Mouse (Mus musculus) intestine, embryonic 14.5 days (tissue): ENCODE data around the gene Nlrc5. TPM values are rescaled to one million over a fixed set of nuclear protein-coding genes. Genes with fewer than 3 reads are reported as not detected.

ENCODE experiments used
- ATAC-seq: fragments of 200-750 bp; cut with Nextera tagmentation; replicated peaks from 2 replicates; pipeline ENCODE4 v1.8.0; 2017; ENCODE audit warnings: low read depth, moderate number of reproducible peaks, moderate TSS enrichment, moderate library complexity; ENCODE audit not compliant: low FRiP score, low TSS enrichment
- DNase-seq: peaks from one replicate; pipeline ENCODE4 v3.0.0-alpha.2; 2018; ENCODE audit warnings: low spot score
- H3K27ac ChIP-seq: fragments of 300-500 bp; sonication (generic); 2 replicates; pipeline ENCODE4 v1.5.1; 2014; ENCODE audit warnings: low read depth, mild to moderate bottlenecking, control low read depth
- H3K27me3 ChIP-seq: fragments of 300-500 bp; sonication (generic); replicated peaks from 2 replicates; pipeline ENCODE4 v1.6.1; 2014; ENCODE audit warnings: low read length, control low read depth; ENCODE audit not compliant: control insufficient read depth, insufficient read depth
- H3K36me3 ChIP-seq: fragments of 300-500 bp; sonication (generic); 2 replicates; pipeline ENCODE4 v1.6.1; 2014; ENCODE audit warnings: low read length, control low read depth; ENCODE audit not compliant: control insufficient read depth, insufficient read depth
- H3K4me1 ChIP-seq: fragments of 300-500 bp; sonication (generic); replicated peaks from 2 replicates; pipeline ENCODE4 v1.6.1; 2014; ENCODE audit warnings: low read length, control low read depth, mixed read lengths; ENCODE audit not compliant: control insufficient read depth, insufficient read depth
- H3K4me2 ChIP-seq: fragments of 300-500 bp; sonication (generic); 2 replicates; pipeline ENCODE4 v1.6.1; 2014; ENCODE audit warnings: low read length
- H3K4me3 ChIP-seq: fragments of 300-500 bp; sonication (generic); 2 replicates; pipeline ENCODE4 v1.5.1; 2014; ENCODE audit warnings: low read depth, low read length, control low read depth, mixed read lengths
- H3K9ac ChIP-seq: fragments of 300-500 bp; sonication (generic); 2 replicates; pipeline ENCODE4 v1.6.1; 2014; ENCODE audit warnings: mild to moderate bottlenecking, low read length
- H3K9me3 ChIP-seq: fragments of 300-500 bp; sonication (generic); 2 replicates; pipeline ENCODE4 v1.6.1; 2016; ENCODE audit warnings: low read length, control low read depth; ENCODE audit not compliant: control insufficient read depth
- WGBS: fragments of 180-500 bp; shearing (Covaris S2); extraction: QIAGEN DNeasy Blood & Tissue Kit; methylation state at CpG from one replicate; pipeline ENCODE4 v1.1.7; 2014; 5-methylcytosine and 5-hydroxymethylcytosine counted together
- polyA plus RNA-seq: library from polyadenylated mRNA; unstranded; fragments of >200 nt; fragmentation: Nextera tagmentation; extraction: Ambion mirVana; gene quantifications from 2 replicates; pipeline ENCODE4 v1.2.1, GENCODE M21; 2014

Nlrc5 gene
- polyA plus RNA-seq, 1 experiment from 2014 or later, result 0.69 TPM

GRCm38 (mm10) chr8:94543981-94544380, 109.8 kb downstream of the Nlrc5 start:
- Histone ChIP-seq H3K27ac (no peak overlapping the region), H3K27me3 (no peaks in the 10 kb centered on the region), H3K36me3 (no peaks in the 10 kb centered on the region), H3K4me2 (no peak overlapping the region), H3K4me1 (no peaks in the 10 kb centered on the region), H3K4me3 (no peak overlapping the region), H3K9ac (no peak overlapping the region), H3K9me3 (no peaks in the 10 kb centered on the region)
- WGBS, result 45% methylated on average over 8 of the region's 8 CpGs
- no peak for DNase-seq
- no peak for ATAC-seq

GRCm38 (mm10) chr8:94549041-94549440, 114.9 kb downstream of the Nlrc5 start:
- Histone ChIP-seq H3K4me1 (no peaks in the 10 kb centered on the region), H3K27ac (no peak overlapping the region), H3K9ac (no peak overlapping the region), H3K9me3 (no peaks in the 10 kb centered on the region), H3K4me2 (no peak overlapping the region), H3K27me3 (no peaks in the 10 kb centered on the region), H3K4me3 (no peak overlapping the region), H3K36me3 (no peaks in the 10 kb centered on the region)
- no peak for DNase-seq
- ATAC-seq, result no peak
- WGBS, result 84% methylated on average over 5 of the region's 5 CpGs

GRCm38 (mm10) chr8:94549482-94549881, 115.3 kb downstream of the Nlrc5 start:
- DNase-seq, result no peak
- Histone ChIP-seq H3K9ac (no peak overlapping the region), H3K4me3 (no peak overlapping the region), H3K9me3 (no peaks in the 10 kb centered on the region), H3K27me3 (no peaks in the 10 kb centered on the region), H3K36me3 (no peaks in the 10 kb centered on the region), H3K27ac (no peak overlapping the region), H3K4me1 (no peaks in the 10 kb centered on the region), H3K4me2 (no peak overlapping the region)
- WGBS, result 64% methylated on average over 5 of the region's 5 CpGs
- no peak for ATAC-seq

- ATAC-seq, result no peak
- Histone ChIP-seq H3K27me3 (no peaks in the 10 kb centered on the region), H3K36me3 (no peaks in the 10 kb centered on the region), H3K4me2 (no peak overlapping the region), H3K9me3 (no peaks in the 10 kb centered on the region), H3K4me1 (no peaks in the 10 kb centered on the region), H3K9ac (no peak overlapping the region), H3K4me3 (no peak overlapping the region), H3K27ac (no peak overlapping the region)
- 74% methylated on average over 5 of the region's 5 CpGs for WGBS
- no peak for DNase-seq
These were observed 115.8 kb downstream of the Nlrc5 start for GRCm38 (mm10) chr8:94549998-94550397.

- DNase-seq (no peak), ATAC-seq (0 out of 2 replicates have a peak, but pooled peaks have one; percentile 25)
- Histone ChIP-seq H3K4me3 (no peak overlapping the region), H3K9ac (no peak overlapping the region), H3K27me3 (no peaks in the 10 kb centered on the region), H3K36me3 (no peaks in the 10 kb centered on the region), H3K9me3 (no peaks in the 10 kb centered on the region), H3K4me1 (no peaks in the 10 kb centered on the region), H3K27ac (no peak overlapping the region), H3K4me2 (no peak overlapping the region)
- 57% methylated on average over 17 of the region's 17 CpGs for WGBS
These were observed 117.6 kb downstream of the Nlrc5 start for GRCm38 (mm10) chr8:94551471-94552422.

GRCm38 (mm10) chr8:94552696-94553095, 118.5 kb downstream of the Nlrc5 start:
- no peak overlapping the region for H3K4me2 ChIP-seq
- H3K27ac ChIP-seq, result no peak overlapping the region
- H3K4me1 ChIP-seq, result no peaks in the 10 kb centered on the region
- H3K9me3 ChIP-seq, result no peaks in the 10 kb centered on the region
- DNase-seq (no peak), ATAC-seq (no peak)
- no peak overlapping the region for H3K4me3 ChIP-seq
- no peaks in the 10 kb centered on the region for H3K27me3 ChIP-seq
- H3K9ac ChIP-seq, result no peak overlapping the region
- no peaks in the 10 kb centered on the region for H3K36me3 ChIP-seq
- WGBS, result 74% methylated on average over 2 of the region's 2 CpGs

- no peak for ATAC-seq
- H3K27me3 ChIP-seq, result no peaks in the 10 kb centered on the region
- H3K4me1 ChIP-seq, result no peaks in the 10 kb centered on the region
- H3K4me2 ChIP-seq, result no peak overlapping the region
- 46% methylated on average over 3 of the region's 3 CpGs for WGBS
- H3K36me3 ChIP-seq, result no peaks in the 10 kb centered on the region
- no peak overlapping the region for H3K27ac ChIP-seq
- H3K9me3 ChIP-seq, result no peaks in the 10 kb centered on the region
- DNase-seq, result no peak
- no peak overlapping the region for H3K9ac ChIP-seq
- no peak overlapping the region for H3K4me3 ChIP-seq
These were observed 123.1 kb downstream of the Nlrc5 start for GRCm38 (mm10) chr8:94557281-94557680.

- no peak overlapping the region for H3K9ac ChIP-seq
- ATAC-seq (no peak), DNase-seq (no peak)
- H3K4me1 ChIP-seq, result no peaks in the 10 kb centered on the region
- no peak overlapping the region for H3K4me3 ChIP-seq
- H3K36me3 ChIP-seq, result no peaks in the 10 kb centered on the region
- H3K27ac ChIP-seq, result no peak overlapping the region
- no peaks in the 10 kb centered on the region for H3K9me3 ChIP-seq
- no peak overlapping the region for H3K4me2 ChIP-seq
- WGBS, result 52% methylated on average over 5 of the region's 5 CpGs
- no peaks in the 10 kb centered on the region for H3K27me3 ChIP-seq
These were observed 127.1 kb downstream of the Nlrc5 start for GRCm38 (mm10) chr8:94561256-94561655.

GRCm38 (mm10) chr8:94564421-94564820, 130.3 kb downstream of the Nlrc5 start:
- Histone ChIP-seq H3K4me1 (peaks cover 6% of the 10 kb centered on the region; the same call in 1 of the 2 replicates), H3K4me3 (no peak overlapping the region), H3K9ac (no peak overlapping the region), H3K27me3 (no peaks in the 10 kb centered on the region), H3K36me3 (no peaks in the 10 kb centered on the region), H3K4me2 (no peak overlapping the region), H3K9me3 (no peaks in the 10 kb centered on the region), H3K27ac (no peak overlapping the region)
- ATAC-seq (no peak), DNase-seq (no peak)
